11 mouse cellular contexts compared by ENCODE assay signal in the genomic region with DNA sequence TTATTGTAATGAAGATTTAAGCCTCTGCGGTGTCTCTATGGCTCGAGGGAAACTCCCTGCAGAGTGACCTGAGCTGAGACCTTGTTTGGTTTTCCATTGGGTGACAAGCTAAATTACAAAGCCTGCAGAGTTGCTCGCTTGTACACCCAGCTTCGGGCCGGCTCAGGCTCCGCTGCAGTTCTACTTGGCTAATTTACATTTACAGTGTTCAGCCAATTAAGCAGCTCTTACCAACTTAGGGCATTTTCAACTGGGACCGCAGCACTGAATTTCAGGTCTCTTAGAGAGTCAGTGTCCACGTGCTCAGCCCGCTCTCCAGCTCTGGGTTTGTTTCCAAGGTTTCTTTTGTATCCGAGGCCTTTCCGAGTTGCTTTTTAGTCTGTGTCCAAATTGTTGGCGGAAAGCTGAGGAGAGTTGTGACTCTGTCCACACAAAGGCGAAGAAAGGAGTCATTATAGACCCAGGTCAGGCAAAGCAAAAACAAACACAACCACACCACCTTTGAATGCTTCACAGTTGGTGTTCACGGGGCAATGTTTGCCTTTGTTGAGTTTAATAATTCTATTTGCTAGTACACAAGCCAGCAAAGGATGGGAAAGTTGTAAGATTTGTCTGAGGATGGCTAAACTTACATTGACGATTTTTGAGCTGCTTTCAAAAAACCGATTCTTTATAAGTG.
A peak's percentile ranks its signal among the peaks of the same experiment; 100 is the strongest.
DNase-seq lines count a peak whose midpoint lies in the region; ATAC-seq and TF ChIP-seq lines count a peak whose summit lies in the region.
"Had no signal": no experiment of that assay in that cellular context is flagged by ENCODE, and none has a peak within 500 bp of the region (broad histone marks: within the 10 kb centered on the region; RNA-seq: fewer than 3 reads in every experiment).

No protein-coding gene starts in this region.

- H3K36me3 ChIP-seq in forebrain, embryonic 15.5 days = peaks cover 5% of the 10 kb centered on the region
- no peaks in the 10 kb centered on the region for H3K36me3 ChIP-seq in kidney, embryonic 16.5 days (ENCODE audit: insufficient read depth, low read length)
- H3K36me3 ChIP-seq in midbrain, postnatal 0 days (ENCODE audit: insufficient read depth, low read length) = peaks cover 6% of the 10 kb centered on the region
- H3K36me3 ChIP-seq in liver, embryonic 12.5 days = no peaks in the 10 kb centered on the region
- H3K36me3 ChIP-seq: heart, embryonic 13.5 days; lung, embryonic 15.5 days had no signal

- H3K27ac ChIP-seq in forebrain, embryonic 15.5 days (replicated peaks) = no peak overlapping the region
- no peak overlapping the region for H3K27ac ChIP-seq in kidney, embryonic 16.5 days (ENCODE audit: low read length)
- H3K27ac ChIP-seq in midbrain, postnatal 0 days (ENCODE audit: low read depth, low read length) = no peak overlapping the region
- no peak overlapping the region for H3K27ac ChIP-seq in liver, embryonic 12.5 days
- H3K27ac ChIP-seq: heart, embryonic 13.5 days; left cerebral cortex, adult 2 months; lung, embryonic 15.5 days had no signal

- H3K4me3 ChIP-seq in forebrain, embryonic 15.5 days = no peak overlapping the region
- no peak overlapping the region for H3K4me3 ChIP-seq in kidney, embryonic 16.5 days (ENCODE audit: low read length)
- H3K4me3 ChIP-seq in midbrain, postnatal 0 days (ENCODE audit: low read depth, low read length) = no peak overlapping the region
- no peak overlapping the region for H3K4me3 ChIP-seq in liver, embryonic 12.5 days
- H3K4me3 ChIP-seq: erythroblast, embryonic 14.5 days; heart, embryonic 13.5 days; left cerebral cortex, adult 2 months; lung, embryonic 15.5 days had no signal

- H3K9ac ChIP-seq in forebrain, embryonic 15.5 days (replicated peaks) = no peak overlapping the region
- H3K9ac ChIP-seq in kidney, embryonic 16.5 days (replicated peaks; ENCODE audit: low read length) = no peak overlapping the region
- H3K9ac ChIP-seq in midbrain, postnatal 0 days (replicated peaks; ENCODE audit: low read length, poor library complexity, severe bottlenecking) = no peak overlapping the region
- H3K9ac ChIP-seq in liver, embryonic 12.5 days = no peak overlapping the region
- H3K9ac ChIP-seq: heart, embryonic 13.5 days; lung, embryonic 15.5 days had no signal

- no peak for TF ChIP-seq CTCF in midbrain, postnatal 0 days (IDR thresholded peaks at IDR 0.05)

- peaks cover 18% of the 10 kb centered on the region; the same call in 1 of the 2 replicates for H3K27me3 ChIP-seq in forebrain, embryonic 15.5 days
- H3K27me3 ChIP-seq in kidney, embryonic 16.5 days (ENCODE audit: insufficient read depth, low read length) = no peaks in the 10 kb centered on the region
- H3K27me3 ChIP-seq in midbrain, postnatal 0 days (ENCODE audit: insufficient read depth, low read length) = no peaks in the 10 kb centered on the region
- no peaks in the 10 kb centered on the region; the same call in 1 of the 2 replicates for H3K27me3 ChIP-seq in liver, embryonic 12.5 days (replicated peaks)
- H3K27me3 ChIP-seq: heart, embryonic 13.5 days; lung, embryonic 15.5 days had no signal

- DNase-seq in embryo, embryonic 10.5 days (ENCODE audit: low spot score) = peak; percentile 69
- peak; percentile 86 for DNase-seq in midbrain, postnatal 0 days (ENCODE audit: low spot score)
- no peak for DNase-seq in thymus, adult 18-20 months

- 0 out of 2 replicates have a peak overlapping the region, but pooled peaks have one; percentile 11 for H3K4me2 ChIP-seq in forebrain, embryonic 15.5 days (replicated peaks)
- H3K4me2 ChIP-seq in kidney, embryonic 16.5 days (replicated peaks; ENCODE audit: low read depth, low read length) = 0 out of 2 replicates have a peak overlapping the region, but pooled peaks have one; percentile 6
- no peak overlapping the region for H3K4me2 ChIP-seq in midbrain, postnatal 0 days (ENCODE audit: low read depth, low read length, poor library complexity, severe bottlenecking)
- H3K4me2 ChIP-seq in liver, embryonic 12.5 days = no peak overlapping the region
- H3K4me2 ChIP-seq: heart, embryonic 13.5 days; lung, embryonic 15.5 days had no signal

- ATAC-seq in forebrain, embryonic 15.5 days (replicated peaks) = peak; percentile 66
- peak; percentile 73 for ATAC-seq in kidney, embryonic 16.5 days (ENCODE audit: low FRiP score, low TSS enrichment)
- peak; percentile 63 for ATAC-seq in midbrain, postnatal 0 days (ENCODE audit: low FRiP score)
- no peak for ATAC-seq in megakaryocyte-erythroid progenitor cell, adult 5-6 weeks (replicated peaks; ENCODE audit: low FRiP score, low TSS enrichment, poor library complexity, severe bottlenecking)
- no peak for ATAC-seq in liver, embryonic 12.5 days

- H3K9me3 ChIP-seq in forebrain, embryonic 15.5 days = no peaks in the 10 kb centered on the region
- no peaks in the 10 kb centered on the region for H3K9me3 ChIP-seq in kidney, embryonic 16.5 days (ENCODE audit: low read length)
- no peaks in the 10 kb centered on the region for H3K9me3 ChIP-seq in midbrain, postnatal 0 days (ENCODE audit: low read length)
- no peaks in the 10 kb centered on the region for H3K9me3 ChIP-seq in liver, embryonic 12.5 days (replicated peaks)
- H3K9me3 ChIP-seq: heart, embryonic 13.5 days; lung, embryonic 15.5 days had no signal

- peaks cover 14% of the 10 kb centered on the region for H3K4me1 ChIP-seq in forebrain, embryonic 15.5 days
- 0 out of 2 replicates have a peak, but pooled peaks cover 6% of the 10 kb centered on the region for H3K4me1 ChIP-seq in kidney, embryonic 16.5 days (ENCODE audit: insufficient read depth, low read length)
- no peaks in the 10 kb centered on the region; the same call in 1 of the 2 replicates for H3K4me1 ChIP-seq in midbrain, postnatal 0 days (ENCODE audit: insufficient read depth, low read length)
- no peaks in the 10 kb centered on the region for H3K4me1 ChIP-seq in liver, embryonic 12.5 days
- H3K4me1 ChIP-seq: lung, embryonic 15.5 days had no signal

- WGBS in forebrain, embryonic 15.5 days = 9% methylated on average over 16 of the region's 16 CpGs
- 30% methylated on average over 16 of the region's 16 CpGs for WGBS in kidney, embryonic 16.5 days
- WGBS in midbrain, postnatal 0 days = 21% methylated on average over 16 of the region's 16 CpGs
- 66% methylated on average over 16 of the region's 16 CpGs for WGBS in liver, embryonic 12.5 days (ENCODE audit: insufficient replicate concordance)

Comparison
In these comparisons a context has a peak if more than half of its experiments do, and no peak if none do; other contexts are left out.
1. DNase-seq: peak in embryo, embryonic 10.5 days (single experiment) and midbrain, postnatal 0 days (single experiment); none in thymus, adult 18-20 months (0 of 2).
2. ATAC-seq: peak in forebrain, embryonic 15.5 days (single experiment), kidney, embryonic 16.5 days (single experiment) and midbrain, postnatal 0 days (single experiment); none in megakaryocyte-erythroid progenitor cell, adult 5-6 weeks (single experiment) and liver, embryonic 12.5 days (single experiment).
3. H3K4me2 ChIP-seq: peak in forebrain, embryonic 15.5 days (single experiment) and kidney, embryonic 16.5 days (single experiment); none in midbrain, postnatal 0 days (single experiment) and liver, embryonic 12.5 days (single experiment).